Mouse (Mus musculus) liver, embryonic 11.5 days (tissue): ENCODE measurements around the gene Atf2. TPM values are rescaled to one million over a fixed set of nuclear protein-coding genes. Genes with fewer than 3 reads are reported as not detected.

Experiments
- ATAC-seq: fragments of 200-750 bp; cut with Nextera tagmentation; replicated peaks from 2 replicates; pipeline ENCODE4 v1.8.0; 2017; ENCODE audit warnings: moderate number of reproducible peaks, mild to moderate bottlenecking, moderate TSS enrichment, moderate library complexity; ENCODE audit not compliant: low FRiP score
- DNase-seq: peaks from one replicate; pipeline ENCODE4 v3.0.0-alpha.2; 2017; ENCODE audit warnings: low spot score
- H3K27ac ChIP-seq: fragments of 300-500 bp; sonication (generic); 2 replicates; pipeline ENCODE4 v1.5.1; 2014; ENCODE audit warnings: mild to moderate bottlenecking, low read depth, low read length, control low read depth
- H3K27me3 ChIP-seq: fragments of 300-500 bp; sonication (generic); replicated peaks from 2 replicates; pipeline ENCODE4 v1.6.1; 2014; ENCODE audit warnings: low read length, mixed read lengths; ENCODE audit not compliant: control insufficient read depth, insufficient read depth
- H3K36me3 ChIP-seq: fragments of 300-500 bp; sonication (generic); 2 replicates; pipeline ENCODE4 v1.6.1; 2014; ENCODE audit warnings: mild to moderate bottlenecking, low read length, moderate library complexity, mixed read lengths; ENCODE audit not compliant: control insufficient read depth, insufficient read depth
- H3K4me1 ChIP-seq: fragments of 300-500 bp; sonication (generic); replicated peaks from 2 replicates; pipeline ENCODE4 v1.6.1; 2014; ENCODE audit warnings: low read length, mixed read lengths; ENCODE audit not compliant: control insufficient read depth, insufficient read depth
- H3K4me2 ChIP-seq: fragments of 300-500 bp; sonication (generic); 2 replicates; pipeline ENCODE4 v1.6.1; 2014; ENCODE audit warnings: mild to moderate bottlenecking, control low read depth, moderate library complexity
- H3K4me3 ChIP-seq: fragments of 300-500 bp; sonication (generic); 2 replicates; pipeline ENCODE4 v1.5.1; 2014; ENCODE audit warnings: low read depth, low read length, control low read depth
- H3K9ac ChIP-seq: fragments of 300-500 bp; sonication (generic); 2 replicates; pipeline ENCODE4 v1.6.1; 2014; ENCODE audit warnings: low read depth, low read length, control low read depth
- H3K9me3 ChIP-seq: fragments of 300-500 bp; sonication (generic); 2 replicates; pipeline ENCODE4 v1.6.1; 2016; ENCODE audit warnings: low read length, inconsistent platforms, mixed read lengths; ENCODE audit not compliant: control insufficient read depth
- WGBS: fragments of 180-500 bp; shearing (Covaris S2); extraction: QIAGEN DNeasy Blood & Tissue Kit; methylation state at CpG from one replicate; pipeline ENCODE4 v1.1.7; 2014; 5-methylcytosine and 5-hydroxymethylcytosine counted together
- polyA plus RNA-seq: library from polyadenylated mRNA; unstranded; fragments of >200 nt; fragmentation: Nextera tagmentation; extraction: Ambion mirVana; gene quantifications from 2 replicates; pipeline ENCODE4 v1.2.1, GENCODE M21; 2014

The Atf2 gene
- 46.8 and 47.2 TPM in 2 replicates for polyA plus RNA-seq

DNA sequence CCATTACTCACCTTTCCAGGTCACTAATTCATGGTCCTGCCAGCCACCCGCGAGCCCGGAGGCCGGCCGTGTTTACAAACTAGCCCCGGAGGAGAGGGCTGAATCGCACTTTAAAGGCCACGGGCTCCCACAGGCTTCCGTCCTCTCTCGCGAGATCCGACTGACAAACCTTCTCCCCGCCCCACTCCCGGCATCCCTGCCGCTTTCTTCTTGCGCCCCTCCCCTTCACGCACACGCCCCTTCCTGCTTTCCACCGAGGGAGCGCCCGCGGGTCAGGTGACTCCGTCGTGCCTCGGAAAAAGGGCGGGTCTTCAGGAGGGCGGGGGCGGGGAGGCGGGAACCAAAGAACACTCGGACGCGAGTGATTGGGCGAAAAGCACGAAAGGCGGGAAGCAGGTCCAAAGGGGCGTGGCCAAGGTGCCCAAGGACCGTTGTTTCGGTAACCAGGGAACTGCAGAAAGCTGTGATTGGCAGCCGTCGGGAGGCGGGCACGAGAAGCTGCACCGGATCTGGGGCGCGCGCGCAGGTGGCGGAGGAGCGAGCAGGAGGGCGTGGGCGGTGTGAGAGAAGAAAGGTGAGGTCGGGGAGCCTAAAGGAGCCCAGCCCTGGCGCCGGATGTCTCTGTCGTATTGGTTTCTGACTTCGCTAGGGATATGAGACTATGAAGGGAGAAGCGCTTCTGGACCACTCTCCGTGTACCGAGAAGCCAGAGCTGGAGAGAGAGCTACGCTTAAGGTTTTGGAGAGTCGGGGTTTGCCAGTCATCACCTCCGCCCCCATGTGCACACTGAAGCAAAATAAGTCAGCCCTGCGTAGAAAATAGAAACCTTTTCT lies at the start of gene Atf2:
Atf2 (minus strand) TSS at position 176 of the 833 bp plus-strand sequence.
- Histone ChIP-seq H3K9ac (peak within 1 kb of the TSS; percentile 93), H3K4me2 (peak within 1 kb of the TSS; percentile 75), H3K4me1 (no peaks in the 10 kb centered on the region), H3K9me3 (no peaks in the 10 kb centered on the region), H3K27ac (peak within 1 kb of the TSS; percentile 73), H3K36me3 (no peaks in the 10 kb centered on the region), H3K27me3 (no peaks in the 10 kb centered on the region), H3K4me3 (peak within 1 kb of the TSS; percentile 98)
- ATAC-seq (peak; percentile 94), DNase-seq (peak; percentile 98)
- WGBS = under 1% methylated on average over 62 of the region's 63 CpGs

DNA sequence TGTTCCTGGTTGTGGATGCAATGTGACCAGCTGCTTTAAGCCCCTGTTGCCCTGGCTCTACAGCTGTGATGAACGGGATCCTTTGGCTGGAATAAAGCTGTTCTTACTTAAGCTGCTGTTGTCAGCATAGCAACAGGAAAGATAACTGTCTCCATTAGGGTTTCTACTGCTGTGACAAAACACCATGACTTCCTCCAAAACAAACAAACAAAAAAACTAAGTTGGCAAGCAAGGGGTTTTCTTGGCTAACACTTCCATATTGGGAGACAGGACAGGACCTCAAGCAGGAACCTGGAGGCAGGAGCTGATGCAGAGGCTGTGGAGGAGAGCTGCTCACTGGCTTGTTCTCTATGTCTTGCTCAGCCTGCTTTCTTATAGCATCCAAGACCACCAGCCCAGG lies 48.8 kb upstream of the Atf2 start:
- Histone ChIP-seq H3K4me3 (no peak overlapping the region), H3K9me3 (no peaks in the 10 kb centered on the region), H3K9ac (no peak overlapping the region), H3K36me3 (no peaks in the 10 kb centered on the region), H3K27ac (no peak overlapping the region), H3K4me1 (no peaks in the 10 kb centered on the region), H3K4me2 (no peak overlapping the region), H3K27me3 (no peaks in the 10 kb centered on the region)
- 47% methylated on average over 1 of the region's 1 CpGs for WGBS
- DNase-seq (no peak), ATAC-seq (no peak)

DNA sequence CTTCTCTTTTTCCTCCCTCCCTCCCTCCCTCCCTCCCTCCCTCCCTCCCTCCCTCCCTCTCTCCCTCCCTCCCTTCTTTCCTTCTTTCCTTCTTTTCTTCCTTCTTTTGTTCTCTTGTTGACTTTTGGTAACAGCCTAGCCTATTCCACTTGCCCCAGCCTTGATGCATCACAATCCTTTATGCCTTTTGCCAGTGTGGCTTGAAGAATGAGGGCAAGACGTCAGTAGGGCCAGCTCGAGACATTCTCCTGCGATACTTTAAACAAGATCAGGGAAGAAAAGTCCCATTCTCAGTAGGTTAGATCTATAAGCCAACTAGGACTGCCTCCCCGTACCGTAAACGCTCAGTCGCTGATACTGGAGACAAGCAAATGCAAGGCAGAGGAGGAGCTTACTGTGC lies 48.0 kb upstream of the Atf2 start:
- 75% methylated on average over 7 of the region's 7 CpGs for WGBS
- ATAC-seq = no peak

DNA sequence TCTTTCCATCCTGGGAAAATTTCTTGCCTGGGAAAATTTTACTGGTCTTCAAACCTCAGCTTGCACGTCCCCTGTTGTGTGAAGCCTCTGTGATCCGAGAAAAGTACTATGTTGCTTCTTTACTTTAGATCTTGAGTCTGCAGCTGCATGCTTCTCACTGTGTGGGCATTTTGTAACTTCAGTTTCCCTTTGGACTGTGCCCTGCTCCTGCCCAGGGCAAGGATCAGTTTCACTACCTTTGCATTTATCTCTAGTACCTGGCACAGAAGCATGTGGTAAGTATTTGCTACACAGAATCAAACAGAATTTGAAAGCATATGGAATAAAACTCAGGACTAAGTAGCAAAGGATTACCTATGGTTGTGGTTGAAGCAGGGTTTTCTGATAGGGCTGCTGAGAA lies 46.5 kb upstream of the Atf2 start:
- no peaks in the 10 kb centered on the region for H3K4me1 ChIP-seq
- H3K4me3 ChIP-seq = no peak overlapping the region
- H3K27me3 ChIP-seq = no peaks in the 10 kb centered on the region
- no peak overlapping the region for H3K4me2 ChIP-seq
- H3K27ac ChIP-seq = no peak overlapping the region
- no peaks in the 10 kb centered on the region for H3K36me3 ChIP-seq
- H3K9ac ChIP-seq = no peak overlapping the region
- H3K9me3 ChIP-seq = no peaks in the 10 kb centered on the region
- DNase-seq = no peak
- no peak for ATAC-seq
- WGBS = 81% methylated on average over 2 of the region's 2 CpGs

More for the DNA sequence above, 48.0 kb upstream of the Atf2 start:
- Histone ChIP-seq H3K27ac (no peak overlapping the region), H3K9ac (no peak overlapping the region), H3K36me3 (no peaks in the 10 kb centered on the region), H3K4me1 (no peaks in the 10 kb centered on the region), H3K27me3 (no peaks in the 10 kb centered on the region), H3K4me2 (no peak overlapping the region), H3K4me3 (no peak overlapping the region), H3K9me3 (no peaks in the 10 kb centered on the region)
- no peak for DNase-seq

DNA sequence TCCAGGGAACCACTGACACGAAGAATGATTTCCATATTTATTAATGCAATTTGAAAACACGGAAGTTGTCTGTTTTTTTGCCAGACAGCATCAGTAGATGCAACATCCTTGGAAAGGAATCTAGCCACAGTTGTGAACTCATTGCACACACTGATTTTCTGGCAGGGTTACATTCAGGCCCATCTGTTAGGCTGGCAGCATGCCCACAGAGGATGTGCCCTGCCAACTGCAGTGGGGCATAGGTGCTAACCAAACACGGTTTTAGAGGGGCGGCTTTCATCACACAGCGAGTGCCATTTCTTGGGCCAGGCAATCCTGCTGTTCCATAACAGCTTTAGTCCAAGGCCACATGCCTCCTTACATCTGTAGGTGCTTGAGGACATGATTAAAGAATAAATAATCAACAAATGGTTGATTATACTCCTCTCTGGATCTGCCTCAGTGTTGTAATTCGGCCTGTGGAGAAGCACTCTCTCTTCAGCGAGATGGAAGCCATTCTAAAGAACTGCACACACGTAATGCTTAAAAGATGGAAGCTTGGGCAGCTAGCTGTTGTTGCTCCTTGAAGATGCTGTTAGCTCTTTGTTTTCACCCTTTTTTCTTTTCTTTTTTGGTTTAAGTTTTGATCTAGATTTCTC lies 40.4 kb upstream of the Atf2 start:
- Histone ChIP-seq H3K27me3 (no peaks in the 10 kb centered on the region), H3K9me3 (no peaks in the 10 kb centered on the region), H3K4me2 (no peak overlapping the region), H3K4me1 (no peaks in the 10 kb centered on the region), H3K4me3 (no peak overlapping the region), H3K9ac (no peak overlapping the region), H3K36me3 (no peaks in the 10 kb centered on the region), H3K27ac (no peak overlapping the region)
- DNase-seq (no peak), ATAC-seq (no peak)
- WGBS = 77% methylated on average over 8 of the region's 8 CpGs

DNA sequence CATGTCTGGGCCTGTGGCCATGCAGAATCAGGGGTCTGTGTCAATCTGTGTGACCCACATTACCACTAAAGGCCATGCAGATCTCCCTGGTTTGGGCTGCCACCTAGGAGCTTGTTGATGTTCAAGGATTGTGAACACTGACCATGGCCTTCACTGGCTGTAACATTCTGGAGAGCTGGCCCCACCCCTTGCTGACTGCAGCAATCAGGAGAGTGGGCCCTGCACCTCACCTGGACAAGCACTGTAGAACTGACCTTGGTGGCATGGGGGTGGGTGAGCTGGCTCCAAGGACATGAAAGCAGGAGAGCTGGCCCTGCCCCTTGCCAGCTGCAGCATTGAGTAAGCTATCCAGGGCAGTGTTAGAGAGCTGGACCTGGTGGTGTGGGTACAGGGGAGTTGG lies 35.3 kb upstream of the Atf2 start:
- no peaks in the 10 kb centered on the region for H3K4me1 ChIP-seq
- H3K4me3 ChIP-seq = no peak overlapping the region
- DNase-seq (no peak), ATAC-seq (no peak)
- H3K9me3 ChIP-seq = no peaks in the 10 kb centered on the region
- no peaks in the 10 kb centered on the region for H3K36me3 ChIP-seq
- H3K9ac ChIP-seq = no peak overlapping the region
- H3K27ac ChIP-seq = no peak overlapping the region
- no peak overlapping the region for H3K4me2 ChIP-seq
- no peaks in the 10 kb centered on the region for H3K27me3 ChIP-seq

DNA sequence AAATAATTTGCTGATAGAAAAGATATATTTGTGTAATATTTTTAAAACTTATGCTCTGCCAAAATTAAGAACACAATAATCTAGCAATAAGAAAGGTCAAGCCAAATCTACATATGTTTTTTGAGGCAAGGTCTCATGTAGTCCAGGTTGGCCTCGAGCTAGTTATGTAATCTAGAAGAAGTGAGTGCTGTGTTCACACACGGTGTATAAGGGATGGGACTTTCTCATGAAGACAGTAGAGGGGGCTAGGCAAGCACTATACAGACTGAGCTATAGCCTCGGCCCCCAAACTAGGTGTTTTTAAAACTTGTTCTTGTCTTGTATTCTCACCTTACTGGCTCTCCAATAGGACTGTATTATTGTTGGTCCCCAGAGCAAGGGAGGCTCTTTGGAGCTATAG lies 33.1 kb upstream of the Atf2 start:
- DNase-seq = no peak
- H3K36me3 ChIP-seq = no peaks in the 10 kb centered on the region
- H3K27ac ChIP-seq = no peak overlapping the region
- no peak overlapping the region for H3K4me2 ChIP-seq
- WGBS = 66% methylated on average over 3 of the region's 3 CpGs
- no peak overlapping the region for H3K4me3 ChIP-seq
- no peaks in the 10 kb centered on the region for H3K27me3 ChIP-seq
- H3K9me3 ChIP-seq = no peaks in the 10 kb centered on the region
- ATAC-seq = no peak
- H3K4me1 ChIP-seq = no peaks in the 10 kb centered on the region
- no peak overlapping the region for H3K9ac ChIP-seq

DNA sequence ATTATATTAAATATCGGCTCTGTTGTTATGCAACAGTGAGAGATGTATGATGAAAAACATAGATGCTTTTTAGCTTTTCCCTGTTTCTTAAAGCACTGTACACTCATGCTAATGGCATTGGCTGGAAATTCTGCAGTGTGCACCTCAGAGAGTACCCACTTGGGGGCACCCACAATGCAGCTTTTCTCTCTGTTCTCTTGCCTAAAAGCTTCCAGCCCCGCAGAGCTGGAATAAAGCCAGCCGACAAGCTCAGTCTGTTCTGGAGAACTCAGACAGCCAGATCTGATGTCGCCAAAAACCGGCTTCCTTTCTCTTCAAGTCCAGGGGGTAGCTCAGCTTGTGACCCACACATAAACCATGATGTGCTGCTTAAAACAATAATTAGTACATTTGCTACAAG lies 32.6 kb upstream of the Atf2 start:
- DNase-seq = no peak
- ATAC-seq = no peak

DNA sequence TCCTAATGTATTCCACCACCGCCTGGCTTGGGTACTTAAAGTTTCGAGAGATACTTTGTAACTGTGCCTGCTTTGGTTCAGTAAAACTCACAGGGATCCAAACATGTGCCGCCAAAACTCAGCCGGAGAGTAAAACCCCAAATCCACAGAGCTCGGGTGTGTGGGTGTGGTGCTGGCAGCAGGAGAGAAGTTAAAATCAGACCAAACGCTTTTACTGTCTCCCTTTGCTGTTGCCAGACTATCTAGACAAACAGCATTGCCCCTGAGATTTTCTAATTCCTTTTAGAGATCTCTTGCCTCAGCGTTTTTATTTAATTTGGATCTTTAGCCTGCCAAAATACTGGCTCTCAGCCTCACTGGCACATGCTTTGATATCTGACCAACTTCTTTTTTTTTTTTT lies 27.2 kb upstream of the Atf2 start:
- WGBS = 67% methylated on average over 7 of the region's 7 CpGs
- DNase-seq (no peak), ATAC-seq (no peak)

More for the DNA sequence above, 32.6 kb upstream of the Atf2 start:
- Histone ChIP-seq H3K9ac (no peak overlapping the region), H3K36me3 (no peaks in the 10 kb centered on the region), H3K9me3 (no peaks in the 10 kb centered on the region), H3K4me3 (no peak overlapping the region), H3K27ac (no peak overlapping the region), H3K4me1 (no peaks in the 10 kb centered on the region), H3K4me2 (no peak overlapping the region), H3K27me3 (no peaks in the 10 kb centered on the region)
- 34% methylated on average over 5 of the region's 5 CpGs for WGBS

More for the DNA sequence above, 27.2 kb upstream of the Atf2 start:
- Histone ChIP-seq H3K4me1 (no peaks in the 10 kb centered on the region), H3K9ac (no peak overlapping the region), H3K27me3 (peaks cover 4% of the 10 kb centered on the region; the same call in 1 of the 2 replicates), H3K36me3 (no peaks in the 10 kb centered on the region), H3K9me3 (no peaks in the 10 kb centered on the region), H3K4me2 (no peak overlapping the region), H3K4me3 (no peak overlapping the region), H3K27ac (no peak overlapping the region)
